Mouse (Mus musculus) CH12.LX (cell line): ENCODE results near the gene Ush1g.

ENCODE experiments used
- CTCF ChIP-seq, 2 experiments: IDR thresholded peaks in 1 of 2; conservative IDR thresholded peaks in 1 of 2; 2 replicates each; pipeline ENCODE4 v1.5.1; 2011 to 2012; ENCODE audit warnings: low read depth in 2 of 2, low read length in 2 of 2, improper control_type of control experiment in 1 of 2, inconsistent platforms in 1 of 2, mild to moderate bottlenecking in 1 of 2, moderate library complexity in 1 of 2
- ELF1 ChIP-seq: IDR thresholded peaks from 2 replicates; pipeline ENCODE4 v1.6.1; 2014; ENCODE audit warnings: low read depth, mild to moderate bottlenecking, inconsistent platforms, low read length, improper control_type of control experiment
- MAZ ChIP-seq: IDR thresholded peaks from 2 replicates; pipeline ENCODE4 v1.6.1; 2012; ENCODE audit warnings: low read depth, mild to moderate bottlenecking, inconsistent platforms, low read length, improper control_type of control experiment, moderate library complexity
- SIN3A ChIP-seq: IDR thresholded peaks from 2 replicates; pipeline ENCODE4 v1.6.1; 2012; ENCODE audit warnings: low read length, improper control_type of control experiment, inconsistent platforms

DNA sequence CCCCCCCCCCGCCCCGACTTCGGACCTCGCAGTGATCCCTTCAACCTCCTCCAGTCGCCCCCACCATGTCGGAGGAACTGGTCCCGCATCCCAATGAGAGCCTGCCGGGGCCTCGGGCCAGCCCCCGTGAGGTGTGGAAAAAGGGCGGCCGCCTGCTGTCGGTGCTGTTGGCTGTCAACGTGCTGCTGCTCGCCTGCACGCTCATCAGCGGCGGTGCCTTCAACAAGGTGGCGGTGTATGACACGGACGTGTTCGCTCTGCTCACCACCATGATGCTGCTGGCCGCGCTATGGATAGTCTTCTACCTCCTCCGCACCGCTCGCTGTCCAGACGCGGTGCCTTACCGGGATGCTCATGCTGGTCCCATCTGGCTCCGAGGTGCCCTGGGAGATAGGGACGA lies 1.5 kb upstream of the Ush1g start:
- no peak for TF ChIP-seq SIN3A
- TF ChIP-seq MAZ: no peak
- no peak for TF ChIP-seq CTCF (conservative IDR thresholded peaks at IDR 0.05 in 1 of 2, IDR thresholded peaks at IDR 0.05 in 1 of 2; ENCODE audit: low read depth in 2 of 2, low read length in 2 of 2)
- TF ChIP-seq ELF1: no peak
